Mouse (Mus musculus): ENCODE measurements around the gene Dusp1.

The Dusp1 gene

DNA sequence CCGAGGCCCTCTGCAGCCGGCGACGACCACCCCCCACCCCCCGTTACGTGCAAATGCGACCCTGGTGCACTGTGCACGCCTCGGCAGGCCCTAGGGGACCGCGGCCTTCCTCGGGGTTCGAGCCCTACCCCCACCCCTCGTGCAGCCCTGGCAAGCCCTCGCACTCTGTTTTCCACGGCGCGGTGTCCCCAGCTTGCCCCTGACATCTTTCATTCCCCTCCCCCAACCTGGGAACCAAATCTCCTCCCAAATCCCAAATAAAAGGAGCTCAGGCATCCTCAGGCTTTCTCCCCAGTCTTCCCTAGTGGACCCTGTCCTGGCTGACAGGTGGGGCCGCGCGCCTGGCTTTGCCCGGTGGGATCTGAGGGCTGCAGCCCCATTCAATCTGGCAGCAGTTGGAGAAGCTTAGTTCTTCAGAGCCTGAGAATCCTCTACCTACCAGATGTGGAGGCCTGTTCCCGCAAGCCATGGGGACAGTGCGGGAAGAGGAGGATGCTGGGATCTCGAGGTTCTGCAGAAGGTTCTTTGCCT lies at the start of gene Dusp1:
Gene Dusp1, minus strand, starts transcription at position 478 of the 531 bp plus-strand sequence.
- no peak for DNase-seq (ENCODE audit: low spot score)

- DNase-seq (ENCODE audit: low spot score) = no peak
Observed at GRCm38 (mm10) chr17:26611328-26611727, 49.4 kb upstream of the Dusp1 start.

GRCm38 (mm10) chr17:26609820-26610219 lies 47.9 kb upstream of the Dusp1 start:
- no peak for DNase-seq (ENCODE audit: low spot score)

GRCm38 (mm10) chr17:26608877-26609276 lies 46.9 kb upstream of the Dusp1 start:
- no peak for DNase-seq (ENCODE audit: low spot score)

- no peak for DNase-seq (ENCODE audit: low spot score)
Observed at GRCm38 (mm10) chr17:26608348-26608747, 46.4 kb upstream of the Dusp1 start.

DNA sequence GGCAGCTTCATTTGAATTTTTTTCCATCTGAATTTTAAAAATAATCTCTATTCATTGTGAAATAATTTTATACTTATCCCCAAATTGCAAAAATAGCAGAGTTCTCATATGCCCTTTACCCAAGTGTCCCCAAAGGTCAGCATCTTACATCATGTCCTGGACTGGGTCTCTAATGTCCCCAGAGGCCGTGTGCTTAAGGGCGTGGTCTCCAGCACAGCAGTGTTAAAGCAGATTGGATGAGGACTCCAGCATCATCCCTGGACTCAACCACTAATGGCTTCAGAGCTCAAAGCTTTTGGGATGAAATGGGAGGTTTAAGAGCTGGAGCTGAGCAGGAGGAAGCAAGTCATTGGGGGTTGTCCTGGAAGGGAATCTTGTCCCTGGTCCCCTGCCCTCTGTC lies 44.6 kb upstream of the Dusp1 start:
- no peak for DNase-seq (ENCODE audit: low spot score)

GRCm38 (mm10) chr17:26605636-26606035 lies 43.7 kb upstream of the Dusp1 start:
- no peak for DNase-seq (ENCODE audit: low spot score)

DNA sequence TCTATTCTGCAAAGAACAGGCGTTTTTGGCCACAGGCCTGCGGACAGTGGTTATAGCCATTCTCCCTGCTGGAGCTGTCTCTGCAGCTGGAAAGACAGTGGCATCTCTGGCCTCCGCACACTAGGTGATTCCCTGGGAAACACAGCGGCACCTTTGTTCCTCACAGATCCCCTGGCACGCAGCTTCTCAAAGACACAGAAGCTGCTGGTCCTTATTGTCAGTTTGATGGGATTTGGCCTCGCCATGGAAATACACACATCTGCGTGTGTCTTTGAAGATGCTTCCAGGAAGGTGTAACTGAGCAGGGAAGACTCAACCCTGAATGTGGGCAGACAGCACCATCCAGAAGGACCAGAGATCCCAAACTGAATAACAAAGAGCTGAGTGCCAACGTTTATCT lies 41.4 kb upstream of the Dusp1 start:
- no peak for DNase-seq (ENCODE audit: low spot score)

GRCm38 (mm10) chr17:26602371-26602885 lies 40.5 kb upstream of the Dusp1 start:
- no peak for DNase-seq (ENCODE audit: low spot score)

DNA sequence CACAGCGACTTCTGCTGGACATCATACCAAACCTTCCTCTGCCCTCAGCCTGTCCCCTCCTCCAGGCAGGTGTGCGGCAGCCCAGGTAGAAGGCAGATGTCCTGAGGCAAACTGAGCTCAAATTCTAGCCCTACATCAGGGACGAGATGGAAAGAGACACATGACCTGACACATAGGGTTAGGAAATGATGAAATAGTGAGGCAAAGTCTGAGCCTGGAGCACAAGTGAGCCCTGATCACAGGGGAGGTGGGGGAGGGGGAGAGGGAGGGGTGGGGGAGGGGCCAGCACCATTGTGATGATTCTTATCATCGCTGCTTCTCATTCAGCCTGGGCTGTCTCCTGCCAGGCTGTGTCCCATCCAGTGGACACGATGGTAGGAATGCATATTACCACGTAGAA lies 40.0 kb upstream of the Dusp1 start:
- DNase-seq (ENCODE audit: low spot score) = no peak

GRCm38 (mm10) chr17:26601514-26601913 lies 39.6 kb upstream of the Dusp1 start:
- DNase-seq (ENCODE audit: low spot score) = no peak

DNA sequence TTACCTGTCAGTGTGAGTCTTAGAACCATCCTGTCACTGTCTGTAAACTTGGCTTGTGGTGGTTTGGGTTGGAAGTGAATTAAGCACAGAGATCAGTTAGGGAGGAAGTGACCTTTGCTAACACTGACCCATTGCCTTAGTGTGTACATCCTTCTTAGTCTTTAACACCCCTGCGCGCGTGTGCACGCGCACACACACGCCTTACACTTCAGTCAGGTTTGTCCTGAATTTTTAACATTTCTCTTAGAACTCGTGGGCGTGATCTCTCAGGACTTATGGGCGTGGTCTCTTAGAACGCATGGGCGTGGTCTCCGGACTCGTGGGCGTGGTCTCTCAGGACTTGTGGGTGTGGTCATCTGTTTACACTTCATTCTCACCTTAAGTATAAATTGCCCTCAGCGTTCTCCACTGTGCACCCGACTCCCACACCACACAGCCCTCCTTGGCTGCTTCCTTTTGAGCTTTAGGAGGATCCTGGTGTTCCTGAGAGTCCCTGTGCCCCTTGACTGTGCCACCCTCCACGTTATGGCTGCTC lies 39.1 kb upstream of the Dusp1 start:
- peak; percentile 87 for DNase-seq (ENCODE audit: low spot score)

DNA sequence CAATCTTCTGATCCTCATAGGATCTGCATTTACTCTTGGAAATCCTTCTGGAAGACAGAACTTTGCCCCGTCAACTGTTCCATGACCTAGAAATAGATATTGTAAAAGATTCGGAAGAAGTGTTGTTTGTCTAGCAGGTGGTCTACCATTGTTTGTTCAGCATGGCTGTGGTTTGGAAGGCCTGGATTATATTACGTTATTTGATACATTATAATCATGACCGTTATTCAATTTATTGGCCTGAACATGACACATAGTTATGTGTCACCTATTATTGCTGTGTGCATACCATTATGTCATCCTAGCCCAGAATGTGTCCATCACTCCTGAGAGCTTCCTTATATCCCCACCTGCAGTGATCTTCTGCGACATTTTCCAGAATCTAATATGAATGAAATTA lies 36.9 kb upstream of the Dusp1 start:
- no peak for DNase-seq (ENCODE audit: low spot score)

DNA sequence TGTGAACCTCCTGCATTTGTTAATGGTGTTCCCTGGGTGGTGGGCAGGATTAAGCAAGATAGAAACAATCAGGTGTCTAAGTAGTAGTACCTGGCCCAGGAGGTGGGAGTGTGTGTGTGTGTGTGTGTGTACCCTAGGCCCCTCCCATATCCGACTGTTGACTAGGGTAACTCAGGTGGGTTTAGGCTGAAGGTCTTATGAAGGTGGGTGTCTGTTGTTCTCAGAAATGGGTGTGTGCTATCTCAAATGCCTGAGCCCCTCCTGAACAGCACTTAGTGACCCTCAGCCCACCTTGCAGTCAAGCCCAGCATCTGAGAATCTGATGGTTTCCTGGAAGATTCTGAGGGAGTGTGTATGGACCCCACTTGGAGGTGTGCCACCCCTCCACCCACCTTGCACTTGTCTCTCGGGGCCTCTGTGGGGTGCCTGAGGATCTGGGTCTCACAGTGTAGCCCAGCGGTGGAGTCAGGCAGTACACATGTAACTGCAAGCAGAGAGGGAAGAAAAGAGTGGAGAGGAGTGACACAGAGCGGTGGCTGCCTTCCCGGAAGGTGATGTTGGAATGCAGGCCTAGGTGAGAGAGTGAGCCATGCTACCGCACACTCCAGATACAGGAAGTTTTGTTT lies 35.0 kb upstream of the Dusp1 start:
- no peak for DNase-seq (ENCODE audit: low spot score)

GRCm38 (mm10) chr17:26596168-26596658 lies 34.3 kb upstream of the Dusp1 start:
- no peak for DNase-seq (ENCODE audit: low spot score)

- DNase-seq (ENCODE audit: low spot score) = no peak
Observed at GRCm38 (mm10) chr17:26595448-26596167, 33.7 kb upstream of the Dusp1 start.

DNA sequence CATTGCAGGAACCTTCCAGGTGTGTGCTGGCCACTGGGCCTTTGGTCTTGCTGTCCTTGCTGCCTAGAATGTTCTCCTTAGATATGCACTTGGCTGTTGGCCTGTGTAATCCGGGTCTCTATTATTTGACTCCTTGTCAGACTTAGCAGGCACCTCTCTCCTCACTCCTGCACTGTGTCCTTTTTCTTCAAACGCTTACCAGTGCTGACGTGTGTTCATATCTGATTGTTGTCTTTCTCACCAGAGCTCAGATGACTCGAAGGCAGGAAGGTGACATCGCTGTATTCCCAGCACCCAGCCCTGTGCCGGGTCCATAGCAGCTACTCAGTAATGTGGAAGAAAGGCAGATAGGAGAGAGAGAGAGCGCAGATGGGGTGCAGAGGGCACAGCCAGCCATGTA lies 33.0 kb upstream of the Dusp1 start:
- DNase-seq (ENCODE audit: low spot score) = no peak

DNA sequence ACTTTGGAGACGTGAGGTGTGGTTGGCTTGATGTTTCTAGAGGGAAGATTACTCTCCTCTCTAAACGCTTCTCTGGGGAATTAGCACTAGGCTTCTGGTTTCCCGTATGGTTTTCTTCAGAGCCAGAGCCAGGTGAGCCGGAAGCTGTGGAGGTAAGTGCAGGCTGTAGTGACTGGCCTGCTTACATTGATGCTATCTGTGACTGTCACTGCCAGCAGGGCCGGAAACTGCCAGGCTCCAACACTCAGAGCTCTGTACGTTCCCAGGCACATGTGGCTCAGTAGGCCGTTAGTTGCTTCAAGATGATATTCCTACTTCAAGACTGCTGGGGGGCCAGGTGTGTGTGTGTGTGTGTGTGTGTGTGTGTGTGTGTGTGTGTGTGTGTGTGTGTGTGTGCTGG lies 32.2 kb upstream of the Dusp1 start:
- no peak for DNase-seq (ENCODE audit: low spot score)

- no peak for DNase-seq (ENCODE audit: low spot score)
Observed at GRCm38 (mm10) chr17:26593199-26593598, 31.3 kb upstream of the Dusp1 start.

- no peak for DNase-seq (ENCODE audit: low spot score)
Observed at GRCm38 (mm10) chr17:26592510-26592909, 30.6 kb upstream of the Dusp1 start.

GRCm38 (mm10) chr17:26587961-26588487 lies 26.1 kb upstream of the Dusp1 start:
- no peak for DNase-seq (ENCODE audit: low spot score)

DNA sequence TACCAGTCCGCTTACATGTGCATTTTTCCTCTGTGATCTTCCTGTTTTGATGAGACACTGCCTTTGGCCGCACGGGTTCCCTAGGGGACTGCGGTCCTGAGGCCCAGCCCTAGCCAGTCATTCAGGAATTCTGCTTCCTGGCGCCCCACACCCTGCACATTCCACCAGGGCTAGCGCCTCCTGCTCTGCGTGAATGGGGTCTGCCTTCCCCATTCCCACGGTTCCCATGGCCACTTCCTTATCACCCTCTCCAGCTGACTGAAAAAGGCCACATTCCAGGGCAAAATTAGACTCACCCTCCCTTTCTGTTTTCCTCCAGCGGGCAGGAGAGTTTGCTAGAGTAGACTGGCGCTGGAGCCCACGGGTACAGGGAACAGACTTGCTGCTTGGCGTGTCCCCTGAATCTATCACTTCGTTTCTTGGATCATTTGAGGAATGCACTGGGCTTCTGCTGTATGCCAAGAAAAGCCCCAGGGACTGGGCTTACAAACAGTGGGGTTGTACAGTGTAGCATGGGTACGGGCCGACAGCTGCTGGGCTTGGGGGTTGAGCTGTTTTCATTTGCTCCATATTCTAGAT lies 22.7 kb upstream of the Dusp1 start:
- no peak for DNase-seq (ENCODE audit: low spot score)
